Comparison of ENCODE assay signal across 12 mouse cellular contexts in the genomic region with DNA sequence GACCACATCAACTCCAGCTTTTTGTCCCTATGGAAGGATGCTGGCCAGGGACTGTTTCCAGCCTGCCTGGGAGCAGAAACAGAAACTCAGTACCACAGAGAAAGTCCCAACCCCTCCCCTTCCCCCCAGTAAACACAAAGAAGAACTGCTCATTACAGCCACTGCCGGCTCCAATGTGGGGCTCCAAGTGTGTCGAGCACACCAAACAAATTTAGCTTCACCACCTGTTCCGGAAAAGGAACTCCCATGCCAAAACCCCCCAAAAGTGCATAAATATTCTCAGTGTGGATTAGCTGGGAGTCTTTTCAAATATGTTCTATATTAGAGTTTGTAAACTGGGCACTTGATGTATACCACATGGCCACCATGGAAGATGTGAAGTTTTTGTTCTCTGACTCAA.
DNase-seq lines count a peak whose midpoint lies in the region; ATAC-seq and TF ChIP-seq lines count a peak whose summit lies in the region.
"Had no signal": no experiment of that assay in that cellular context is flagged by ENCODE, and none has a peak within 500 bp of the region (broad histone marks: within the 10 kb centered on the region; RNA-seq: fewer than 3 reads in every experiment).

No protein-coding gene starts in this region.

- no peak for ATAC-seq in forebrain, embryonic 11.5 days (replicated peaks; ENCODE audit: low FRiP score)
- no peak for ATAC-seq in lung, embryonic 15.5 days (ENCODE audit: borderline replicate concordance, extremely low read depth, low FRiP score, low TSS enrichment)
- peak; percentile 73 for ATAC-seq in forebrain, postnatal 0 days
- ATAC-seq in liver, embryonic 11.5 days (replicated peaks; ENCODE audit: low FRiP score), result no peak
- no peak for ATAC-seq in hindbrain, embryonic 13.5 days (ENCODE audit: low FRiP score)
- ATAC-seq: inflammation-experienced regulatory T-cells, adult 6 months; liver, postnatal 0 days had no signal

- no peaks in the 10 kb centered on the region for H3K9me3 ChIP-seq in forebrain, embryonic 10.5 days
- no peaks in the 10 kb centered on the region for H3K9me3 ChIP-seq in forebrain, embryonic 11.5 days (ENCODE audit: control insufficient read depth, low read length)
- no peaks in the 10 kb centered on the region for H3K9me3 ChIP-seq in lung, embryonic 15.5 days
- H3K9me3 ChIP-seq in forebrain, postnatal 0 days (ENCODE audit: low read length), result no peaks in the 10 kb centered on the region
- H3K9me3 ChIP-seq in liver, embryonic 11.5 days (ENCODE audit: control insufficient read depth, low read length), result no peaks in the 10 kb centered on the region
- H3K9me3 ChIP-seq in hindbrain, embryonic 13.5 days, result no peaks in the 10 kb centered on the region

- H3K4me2 ChIP-seq in forebrain, embryonic 11.5 days (ENCODE audit: low read depth, low read length, severe bottlenecking), result no peak overlapping the region
- no peak overlapping the region for H3K4me2 ChIP-seq in lung, embryonic 15.5 days
- H3K4me2 ChIP-seq in forebrain, postnatal 0 days (ENCODE audit: low read depth), result no peak overlapping the region
- no peak overlapping the region for H3K4me2 ChIP-seq in liver, embryonic 11.5 days
- no peak overlapping the region for H3K4me2 ChIP-seq in hindbrain, embryonic 13.5 days

- DNase-seq in forebrain, embryonic 10.5 days (ENCODE audit: extremely low spot score, low spot score), result peak; percentile 7
- no peak for DNase-seq in forebrain, embryonic 11.5 days (ENCODE audit: low spot score)
- DNase-seq in lung, adult 2 months, result no peak
- peak; percentile 57 for DNase-seq in forebrain, postnatal 0 days
- DNase-seq in telencephalon, adult 2 months (ENCODE audit: low read depth, low spot score), result peak; percentile 35
- DNase-seq in liver, embryonic 11.5 days (ENCODE audit: low spot score), result no peak
- DNase-seq: adrenal gland, adult 8-10 months; heart, postnatal 14 days; liver, postnatal 0 days had no signal

- no peak overlapping the region for H3K9ac ChIP-seq in forebrain, embryonic 11.5 days (ENCODE audit: low read length)
- no peak overlapping the region for H3K9ac ChIP-seq in lung, embryonic 15.5 days
- no peak overlapping the region for H3K9ac ChIP-seq in forebrain, postnatal 0 days
- no peak overlapping the region for H3K9ac ChIP-seq in liver, embryonic 11.5 days (ENCODE audit: low read depth, low read length)
- H3K9ac ChIP-seq in hindbrain, embryonic 13.5 days, result no peak overlapping the region
- H3K9ac ChIP-seq: liver, postnatal 0 days had no signal

- no peak overlapping the region for H3K4me3 ChIP-seq in forebrain, embryonic 10.5 days
- H3K4me3 ChIP-seq in forebrain, embryonic 11.5 days (ENCODE audit: low read depth, low read length), result no peak overlapping the region
- no peak overlapping the region for H3K4me3 ChIP-seq in lung, embryonic 15.5 days
- H3K4me3 ChIP-seq in lung, adult 2 months (replicated peaks; ENCODE audit: extremely low read depth, low read depth, low read length), result no peak overlapping the region
- no peak overlapping the region for H3K4me3 ChIP-seq in forebrain, postnatal 0 days (ENCODE audit: low read depth, low read length)
- H3K4me3 ChIP-seq in liver, embryonic 11.5 days (ENCODE audit: low read depth, low read length), result no peak overlapping the region
- H3K4me3 ChIP-seq in hindbrain, embryonic 13.5 days, result no peak overlapping the region

- no peak for TF ChIP-seq CTCF in lung, adult 2 months (IDR thresholded peaks at IDR 0.05; ENCODE audit: insufficient read depth, low read length)
- no peak for TF ChIP-seq CTCF in forebrain, postnatal 0 days (IDR thresholded peaks at IDR 0.05; ENCODE audit: low read depth)

- H3K36me3 ChIP-seq in forebrain, embryonic 10.5 days (replicated peaks), result no peaks in the 10 kb centered on the region
- no peaks in the 10 kb centered on the region for H3K36me3 ChIP-seq in forebrain, embryonic 11.5 days (ENCODE audit: control insufficient read depth, insufficient read depth, low read length)
- H3K36me3 ChIP-seq in lung, embryonic 15.5 days, result no peaks in the 10 kb centered on the region
- H3K36me3 ChIP-seq in forebrain, postnatal 0 days (ENCODE audit: insufficient read depth), result no peaks in the 10 kb centered on the region
- H3K36me3 ChIP-seq in liver, embryonic 11.5 days (ENCODE audit: control insufficient read depth, insufficient read depth, low read length), result no peaks in the 10 kb centered on the region
- H3K36me3 ChIP-seq in hindbrain, embryonic 13.5 days, result no peaks in the 10 kb centered on the region

- TF ChIP-seq POLR2A in lung, adult 2 months (IDR thresholded peaks at IDR 0.05; ENCODE audit: borderline replicate concordance, extremely low read depth, low read depth, low read length), result no peak

- H3K27me3 ChIP-seq in forebrain, embryonic 10.5 days (ENCODE audit: poor library complexity, severe bottlenecking), result no peaks in the 10 kb centered on the region
- H3K27me3 ChIP-seq in forebrain, embryonic 11.5 days (ENCODE audit: control insufficient read depth, insufficient read depth, low read length), result no peaks in the 10 kb centered on the region
- H3K27me3 ChIP-seq in lung, embryonic 15.5 days, result no peaks in the 10 kb centered on the region
- no peaks in the 10 kb centered on the region for H3K27me3 ChIP-seq in forebrain, postnatal 0 days (ENCODE audit: insufficient read depth, low read length)
- H3K27me3 ChIP-seq in liver, embryonic 11.5 days (replicated peaks; ENCODE audit: control insufficient read depth, insufficient read depth, low read length), result no peaks in the 10 kb centered on the region
- no peaks in the 10 kb centered on the region for H3K27me3 ChIP-seq in hindbrain, embryonic 13.5 days

- 79% methylated on average over 3 of the region's 3 CpGs for WGBS in forebrain, embryonic 10.5 days
- 75% methylated on average over 3 of the region's 3 CpGs for WGBS in forebrain, embryonic 11.5 days
- 40% methylated on average over 3 of the region's 3 CpGs for WGBS in lung, embryonic 15.5 days
- WGBS in lung, adult 2 months, result 64% methylated on average over 3 of the region's 3 CpGs
- 24% methylated on average over 3 of the region's 3 CpGs for WGBS in forebrain, postnatal 0 days
- 69% methylated on average over 3 of the region's 3 CpGs for WGBS in liver, embryonic 11.5 days
- WGBS in hindbrain, embryonic 13.5 days, result 64% methylated on average over 3 of the region's 3 CpGs

- H3K4me1 ChIP-seq in forebrain, embryonic 10.5 days, result peaks cover 17% of the 10 kb centered on the region
- no peaks in the 10 kb centered on the region for H3K4me1 ChIP-seq in forebrain, embryonic 11.5 days (replicated peaks; ENCODE audit: control insufficient read depth, insufficient read depth, low read length)
- peaks cover 18% of the 10 kb centered on the region for H3K4me1 ChIP-seq in lung, embryonic 15.5 days
- no peaks in the 10 kb centered on the region; the same call in 1 of the 2 replicates for H3K4me1 ChIP-seq in lung, adult 2 months (ENCODE audit: control insufficient read depth, insufficient read depth, low read length)
- H3K4me1 ChIP-seq in forebrain, postnatal 0 days (ENCODE audit: insufficient read depth), result no peaks in the 10 kb centered on the region
- H3K4me1 ChIP-seq in liver, embryonic 11.5 days (replicated peaks; ENCODE audit: control insufficient read depth, insufficient read depth, low read length), result no peaks in the 10 kb centered on the region
- 0 out of 2 replicates have a peak, but pooled peaks cover 2% of the 10 kb centered on the region for H3K4me1 ChIP-seq in hindbrain, embryonic 13.5 days (replicated peaks)

- 0 out of 2 replicates have a peak overlapping the region, but pooled peaks have one; percentile 40 for H3K27ac ChIP-seq in forebrain, embryonic 10.5 days
- no peak overlapping the region for H3K27ac ChIP-seq in forebrain, embryonic 11.5 days (ENCODE audit: low read depth, low read length)
- H3K27ac ChIP-seq in lung, embryonic 15.5 days, result peak overlapping the region; percentile 33; the same call in 1 of the 2 replicates
- H3K27ac ChIP-seq in forebrain, postnatal 0 days (ENCODE audit: low read depth, low read length), result peak overlapping the region; percentile 9; the same call in 1 of the 2 replicates
- no peak overlapping the region for H3K27ac ChIP-seq in liver, embryonic 11.5 days (ENCODE audit: low read depth, low read length)
- no peak overlapping the region for H3K27ac ChIP-seq in hindbrain, embryonic 13.5 days

Comparison
In these comparisons a context has a peak if more than half of its experiments do, and no peak if none do; other contexts are left out.
1. DNase-seq: peak in forebrain, embryonic 10.5 days (single experiment), forebrain, postnatal 0 days (single experiment) and telencephalon, adult 2 months (single experiment); none in forebrain, embryonic 11.5 days (single experiment), lung, adult 2 months (single experiment) and liver, embryonic 11.5 days (single experiment).
2. H3K27ac ChIP-seq: peak in forebrain, embryonic 10.5 days (single experiment), lung, embryonic 15.5 days (single experiment) and forebrain, postnatal 0 days (single experiment); none in forebrain, embryonic 11.5 days (single experiment), liver, embryonic 11.5 days (single experiment) and hindbrain, embryonic 13.5 days (single experiment).